Mouse (Mus musculus): ENCODE results near the gene Serpina12. TPM values are rescaled to one million over a fixed set of nuclear protein-coding genes. Genes with fewer than 3 reads are reported as not detected.

The Serpina12 gene
- total and polyA plus RNA-seq, 3 experiments = 0.04 TPM; not detected in 2

GRCm38 (mm10) chr12:103996513-103996912, 47.7 kb downstream of the Serpina12 start:
- Histone ChIP-seq H3K4me1 (ENCODE audit: control insufficient read depth in 1 of 2, insufficient read depth in 2 of 2, low read length in 2 of 2) (no peaks in the 10 kb centered on the region), H3K27ac (ENCODE audit: control insufficient read depth, low read depth, low read length) (no peak overlapping the region), H3K27me3 (ENCODE audit: control insufficient read depth in 1 of 2, insufficient read depth in 2 of 2, low read length in 2 of 2) (no peaks in the 10 kb centered on the region), H3K9ac (ENCODE audit: control insufficient read depth, low read depth, low read length, poor library complexity, severe bottlenecking) (no peak overlapping the region), H3K36me3 (ENCODE audit: control insufficient read depth in 1 of 2, insufficient read depth in 2 of 2, low read length in 2 of 2) (no peaks in the 10 kb centered on the region), H3K79me2 (ENCODE audit: control insufficient read depth, insufficient read depth, low read length, poor library complexity) (no peaks in the 10 kb centered on the region), H3K4me3 (ENCODE audit: control insufficient read depth in 1 of 2, insufficient read depth in 1 of 2, low read depth in 2 of 2, low read length in 2 of 2) (no peak overlapping the region), H3K9me3 (replicated peaks; ENCODE audit: insufficient read depth, low read length) (no peaks in the 10 kb centered on the region)
- TF ChIP-seq BHLHE40 (IDR thresholded peaks at IDR 0.05; ENCODE audit: borderline replicate concordance, low read depth, low read length) (no peak), USF1 (IDR thresholded peaks at IDR 0.05; ENCODE audit: low read depth, low read length) (no peak), POLR2A (IDR thresholded peaks at IDR 0.05; ENCODE audit: control insufficient read depth in 1 of 2, insufficient read depth in 1 of 2, low read depth in 1 of 2, low read length in 2 of 2, poor library complexity in 1 of 2) (no peak), ZMIZ1 (IDR thresholded peaks at IDR 0.05; ENCODE audit: low read depth, low read length) (no peak), NRF1 (IDR thresholded peaks at IDR 0.05; ENCODE audit: insufficient read depth, low read depth, low read length, poor library complexity, severe bottlenecking) (no peak), MYC (IDR thresholded peaks at IDR 0.05; ENCODE audit: low read depth, low read length) (no peak), RAD21 (IDR thresholded peaks at IDR 0.05; ENCODE audit: low read depth, low read length) (no peak), TCF12 (IDR thresholded peaks at IDR 0.05; ENCODE audit: low read depth, low read length) (no peak), NELFE (IDR thresholded peaks at IDR 0.05; ENCODE audit: low read depth, low read length) (no peak), USF2 (IDR thresholded peaks at IDR 0.05; ENCODE audit: borderline replicate concordance in 1 of 2, insufficient read depth in 1 of 2, low read depth in 1 of 2, low read length in 2 of 2) (no peak), E2F4 (IDR thresholded peaks at IDR 0.05; ENCODE audit: borderline replicate concordance, low read depth, low read length) (no peak), TBP (IDR thresholded peaks at IDR 0.05; ENCODE audit: low read depth, low read length) (no peak), MXI1 (IDR thresholded peaks at IDR 0.05; ENCODE audit: low read depth, low read length) (no peak)
- DNase-seq (ENCODE audit: low read depth, low spot score) = no peak

GRCm38 (mm10) chr12:103995292-103996072, 48.8 kb downstream of the Serpina12 start:
- Histone ChIP-seq H3K9ac (ENCODE audit: control insufficient read depth, low read depth, low read length, poor library complexity, severe bottlenecking) (no peak overlapping the region), H3K36me3 (ENCODE audit: control insufficient read depth in 1 of 2, insufficient read depth in 2 of 2, low read length in 2 of 2) (no peaks in the 10 kb centered on the region), H3K9me3 (replicated peaks; ENCODE audit: insufficient read depth, low read length) (no peaks in the 10 kb centered on the region), H3K79me2 (ENCODE audit: control insufficient read depth, insufficient read depth, low read length, poor library complexity) (no peaks in the 10 kb centered on the region), H3K4me3 (ENCODE audit: control insufficient read depth in 1 of 2, insufficient read depth in 1 of 2, low read depth in 2 of 2, low read length in 2 of 2) (no peak overlapping the region), H3K27me3 (ENCODE audit: control insufficient read depth in 1 of 2, insufficient read depth in 2 of 2, low read length in 2 of 2) (no peaks in the 10 kb centered on the region), H3K4me1 (ENCODE audit: control insufficient read depth in 1 of 2, insufficient read depth in 2 of 2, low read length in 2 of 2) (no peaks in the 10 kb centered on the region), H3K27ac (ENCODE audit: control insufficient read depth, low read depth, low read length) (no peak overlapping the region)
- no peak for TF ChIP-seq MAZ (IDR thresholded peaks at IDR 0.05; ENCODE audit: low read depth, low read length)
- no peak for TF ChIP-seq MXI1 (IDR thresholded peaks at IDR 0.05; ENCODE audit: low read depth, low read length)
- peak; percentile 50; the same call in 1 of the 2 replicates for TF ChIP-seq ZC3H11A (IDR thresholded peaks at IDR 0.05; ENCODE audit: low read depth, low read length)
- no peak for TF ChIP-seq TBP (IDR thresholded peaks at IDR 0.05; ENCODE audit: low read depth, low read length)
- TF ChIP-seq GABPA (IDR thresholded peaks at IDR 0.05; ENCODE audit: low read depth, low read length) = no peak
- no peak for TF ChIP-seq POLR2AphosphoS2 (IDR thresholded peaks at IDR 0.05; ENCODE audit: low read length)
- TF ChIP-seq TAL1 (IDR thresholded peaks at IDR 0.05; ENCODE audit: low read length) = no peak
- peak; percentile 72 for TF ChIP-seq RAD21 (IDR thresholded peaks at IDR 0.05; ENCODE audit: low read depth, low read length)
- peak; percentile 66 to 82 (median 69) for TF ChIP-seq CTCF (IDR thresholded peaks at IDR 0.05 in 2 of 3, conservative IDR thresholded peaks at IDR 0.05 in 1 of 3; ENCODE audit: control insufficient read depth in 1 of 3, insufficient read depth in 1 of 3, low read depth in 2 of 3, low read length in 3 of 3, poor library complexity in 1 of 3, severe bottlenecking in 1 of 3)
- TF ChIP-seq EP300 (IDR thresholded peaks at IDR 0.05; ENCODE audit: low read depth in 1 of 2, low read length in 2 of 2) = no peak
- TF ChIP-seq SMC3 (IDR thresholded peaks at IDR 0.05; ENCODE audit: low read depth, low read length) = peak; percentile 76
- TF ChIP-seq E2F4 (IDR thresholded peaks at IDR 0.05; ENCODE audit: borderline replicate concordance, low read depth, low read length) = no peak
- TF ChIP-seq MYC (IDR thresholded peaks at IDR 0.05; ENCODE audit: low read depth, low read length) = no peak
- TF ChIP-seq MEF2A (IDR thresholded peaks at IDR 0.05; ENCODE audit: extremely low read depth, insufficient replicate concordance, low read depth, low read length, poor library complexity, severe bottlenecking) = no peak
- no peak for TF ChIP-seq NELFE (IDR thresholded peaks at IDR 0.05; ENCODE audit: low read depth, low read length)
- peak; percentile 54 for DNase-seq (ENCODE audit: low read depth, low spot score)
